Mouse (Mus musculus) thymus, adult 2 months (tissue): ENCODE measurements at regions not wholly inside any gene's neighbourhood (a gene's known extent, or its start where the extent isn't known, plus 50 kb on each side); places are given as distances from the start of the nearest gene placed in this dataset.

Experiments used
- CTCF ChIP-seq: fragments of 200-500 bp; IDR thresholded peaks from 2 replicates; pipeline ENCODE4 v1.5.1; 2012; ENCODE audit warnings: mild to moderate bottlenecking, control low read depth, low read length, moderate library complexity, borderline replicate concordance; ENCODE audit not compliant: control insufficient read depth, poor library complexity, insufficient read depth; ENCODE audit errors: extremely low read depth
- POLR2A ChIP-seq: fragments of 200-500 bp; IDR thresholded peaks from 2 replicates; pipeline ENCODE4 v1.6.1; 2012; ENCODE audit warnings: mild to moderate bottlenecking, low read length, control low read depth, moderate library complexity; ENCODE audit not compliant: control insufficient read depth, poor library complexity, insufficient read depth; ENCODE audit errors: extremely low read depth

DNA sequence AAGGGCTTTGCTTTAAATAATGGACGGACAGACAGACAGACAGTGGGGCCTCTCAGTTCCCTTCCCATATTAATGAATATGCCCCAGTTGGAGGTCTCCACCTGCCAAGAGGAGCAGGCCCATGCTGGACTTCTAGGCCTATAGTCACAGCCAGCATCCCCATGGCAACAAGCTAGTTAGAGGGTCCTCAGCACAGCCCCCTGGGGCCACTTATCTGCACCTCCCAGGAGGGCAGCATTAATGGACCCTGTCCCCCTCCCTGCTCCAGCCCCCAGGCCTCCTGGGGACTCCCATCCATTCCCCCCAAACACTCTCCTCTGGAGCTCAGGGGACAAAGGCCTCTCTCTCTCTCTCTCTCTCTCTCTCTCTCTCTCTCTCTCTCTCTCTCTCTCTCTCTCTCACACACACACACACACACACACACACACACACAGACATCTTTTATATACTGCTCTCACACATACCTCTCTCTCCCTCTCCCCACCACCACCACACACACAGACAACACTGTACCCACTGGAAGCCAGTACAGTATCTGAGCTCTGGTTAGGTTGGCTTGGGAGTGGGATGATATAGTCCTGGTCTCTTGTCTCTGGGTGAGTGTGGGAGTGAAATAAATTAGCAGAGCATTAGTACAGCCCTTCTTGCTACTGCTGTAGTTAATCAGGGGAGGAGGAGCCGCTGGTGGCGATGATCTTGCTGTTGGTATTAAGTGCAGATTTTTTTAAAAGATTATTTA is 127.7 kb downstream of the Mrm1 start:
- TF ChIP-seq CTCF (no peak), POLR2A (no peak)
